In genomic region chr10:13475121-13475520, GRCm38 (mm10) we compare ENCODE assay signal across 8 mouse cellular contexts. TPM values are rescaled to one million over a fixed set of nuclear protein-coding genes. Genes with fewer than 3 reads are reported as not detected.
DNase-seq lines count a peak whose midpoint lies in the region; ATAC-seq and TF ChIP-seq lines count a peak whose summit lies in the region.

No protein-coding gene starts in this region.

- no peak overlapping the region for H3K9ac ChIP-seq in midbrain, embryonic 13.5 days (replicated peaks)
- H3K9ac ChIP-seq in midbrain, embryonic 11.5 days (ENCODE audit: low read length), result no peak overlapping the region
- H3K9ac ChIP-seq in liver, postnatal 0 days (replicated peaks), result no peak overlapping the region

- no peak for TF ChIP-seq CTCF in liver, postnatal 0 days (IDR thresholded peaks at IDR 0.05; ENCODE audit: low read depth)

- peak overlapping the region; percentile 100; the same call in 1 of the 2 replicates for H3K4me2 ChIP-seq in midbrain, embryonic 13.5 days (replicated peaks)
- no peak overlapping the region for H3K4me2 ChIP-seq in midbrain, embryonic 11.5 days
- peak overlapping the region; percentile 95 for H3K4me2 ChIP-seq in liver, postnatal 0 days (ENCODE audit: low read depth, low read length)

- WGBS in midbrain, embryonic 13.5 days, result 33% methylated on average over 7 of the region's 7 CpGs
- 44% methylated on average over 7 of the region's 7 CpGs for WGBS in midbrain, embryonic 11.5 days
- 24% methylated on average over 7 of the region's 7 CpGs for WGBS in liver, postnatal 0 days (ENCODE audit: insufficient replicate concordance)

- no peak for TF ChIP-seq EP300 in liver, postnatal 0 days (IDR thresholded peaks at IDR 0.05; ENCODE audit: low read depth)

- H3K27ac ChIP-seq in midbrain, embryonic 13.5 days, result no peak overlapping the region
- H3K27ac ChIP-seq in midbrain, embryonic 11.5 days (ENCODE audit: low read depth, low read length), result no peak overlapping the region
- H3K27ac ChIP-seq in liver, postnatal 0 days (ENCODE audit: low read depth), result no peak overlapping the region

- peak; percentile 51 for ATAC-seq in frontal cortex, adult (ENCODE audit: low TSS enrichment)
- no peak for ATAC-seq in midbrain, embryonic 13.5 days
- no peak for ATAC-seq in midbrain, embryonic 11.5 days (ENCODE audit: low FRiP score)
- ATAC-seq in liver, postnatal 0 days, result no peak

- H3K36me3 ChIP-seq in midbrain, embryonic 13.5 days, result no peaks in the 10 kb centered on the region
- H3K36me3 ChIP-seq in midbrain, embryonic 11.5 days (ENCODE audit: control insufficient read depth, insufficient read depth, low read length), result no peaks in the 10 kb centered on the region
- H3K36me3 ChIP-seq in liver, postnatal 0 days (replicated peaks; ENCODE audit: insufficient read depth, low read length), result no peaks in the 10 kb centered on the region

- peaks cover 57% of the 10 kb centered on the region for H3K27me3 ChIP-seq in midbrain, embryonic 13.5 days
- peaks cover 13% of the 10 kb centered on the region; the same call in 1 of the 2 replicates for H3K27me3 ChIP-seq in midbrain, embryonic 11.5 days (ENCODE audit: control insufficient read depth, insufficient read depth, low read length)
- peaks cover 28% of the 10 kb centered on the region for H3K27me3 ChIP-seq in liver, postnatal 0 days (ENCODE audit: insufficient read depth, low read length)

- no peak overlapping the region for H3K4me3 ChIP-seq in midbrain, embryonic 13.5 days (replicated peaks)
- no peak overlapping the region for H3K4me3 ChIP-seq in midbrain, embryonic 11.5 days (ENCODE audit: low read depth, low read length)
- peak overlapping the region; percentile 68; the same call in 1 of the 2 replicates for H3K4me3 ChIP-seq in liver, postnatal 0 days (ENCODE audit: low read depth, low read length)

- no peaks in the 10 kb centered on the region for H3K9me3 ChIP-seq in midbrain, embryonic 13.5 days
- H3K9me3 ChIP-seq in midbrain, embryonic 11.5 days (ENCODE audit: control insufficient read depth, low read length), result no peaks in the 10 kb centered on the region
- H3K9me3 ChIP-seq in liver, postnatal 0 days (ENCODE audit: low read length), result no peaks in the 10 kb centered on the region

- no peak for DNase-seq in frontal cortex, postnatal 10 days (ENCODE audit: low spot score in 2 of 2)
- DNase-seq in midbrain, embryonic 11.5 days (ENCODE audit: low spot score, missing footprints), result no peak
- DNase-seq in liver, postnatal 0 days, result no peak
- DNase-seq in thymus, postnatal 36 days, result peak; percentile 51 to 52
- DNase-seq in gastrocnemius, adult 18-20 months (ENCODE audit: low spot score), result no peak
- DNase-seq in cerebellum, adult 9-11 months, result no peak

- peaks cover 12% of the 10 kb centered on the region for H3K4me1 ChIP-seq in midbrain, embryonic 13.5 days (replicated peaks)
- peaks cover 10% of the 10 kb centered on the region for H3K4me1 ChIP-seq in midbrain, embryonic 11.5 days (ENCODE audit: control insufficient read depth, insufficient read depth, low read length)
- H3K4me1 ChIP-seq in liver, postnatal 0 days (ENCODE audit: insufficient read depth), result peaks cover 6% of the 10 kb centered on the region

RNA-seq across cellular contexts. Expression of gene Phactr2, which starts 0.9 kb away (rescaled TPM):
- polyA plus RNA-seq in midbrain, embryonic 13.5 days (2015; fragmentation: Nextera tagmentation; extraction: Ambion mirVana), result 5.1 and 6.4 TPM in 2 replicates
- 13.7 and 14.2 TPM in 2 replicates for polyA plus RNA-seq in midbrain, embryonic 11.5 days (2014; fragmentation: Nextera tagmentation; extraction: Ambion mirVana)
- 4.9 and 5.4 TPM in 2 replicates for polyA plus RNA-seq in liver, postnatal 0 days (2015; fragmentation: Nextera tagmentation; extraction: Ambion mirVana)
- 10 to 100 TPM; 17.6 to 19.4 TPM for total RNA-seq in gastrocnemius, adult 18-20 months (2021)

RNA-seq across cellular contexts. Expression of gene Fuca2, which starts 24.2 kb away (rescaled TPM):
- polyA plus RNA-seq in midbrain, embryonic 13.5 days (2015; fragmentation: Nextera tagmentation; extraction: Ambion mirVana), result 22.0 TPM in 2 replicates
- 21.9 and 26.0 TPM in 2 replicates for polyA plus RNA-seq in midbrain, embryonic 11.5 days (2014; fragmentation: Nextera tagmentation; extraction: Ambion mirVana)
- 35.8 and 39.8 TPM in 2 replicates for polyA plus RNA-seq in liver, postnatal 0 days (2015; fragmentation: Nextera tagmentation; extraction: Ambion mirVana)
- 10 to 100 TPM; 10.7 to 11.5 TPM for total RNA-seq in gastrocnemius, adult 18-20 months (2021)

Comparison
In these comparisons a context has a peak if more than half of its experiments do, and no peak if none do; other contexts are left out.
1. DNase-seq: peak in thymus, postnatal 36 days (2 of 2); none in frontal cortex, postnatal 10 days (0 of 2), midbrain, embryonic 11.5 days (single experiment), liver, postnatal 0 days (single experiment), gastrocnemius, adult 18-20 months (single experiment) and cerebellum, adult 9-11 months (single experiment).